Mouse (Mus musculus) left cerebral cortex, postnatal 36 days (tissue): ENCODE measurements around the gene Grin2a. TPM values are rescaled to one million over a fixed set of nuclear protein-coding genes. Genes with fewer than 3 reads are reported as not detected.

ENCODE experiments used
- DNase-seq, 2 experiments: peaks; one replicate each; pipeline ENCODE4 v3.0.0; 2021 to 2022; ENCODE audit warnings: low spot score in 2 of 2, mixed read lengths in 1 of 2
- intact Hi-C: fragments of 180-260 bp; cut with DNase I; formaldehyde crosslinking; loops from one replicate; pipeline ENCODE4 v1.15.1; 2025
- total RNA-seq, 2 experiments: library from RNA; stranded (reverse); gene quantifications; 2 replicates each; pipeline ENCODE4 v1.2.3; 2021

Gene Grin2a
- 100 to 1,000 TPM; 242 to 256 TPM for total RNA-seq

DNA sequence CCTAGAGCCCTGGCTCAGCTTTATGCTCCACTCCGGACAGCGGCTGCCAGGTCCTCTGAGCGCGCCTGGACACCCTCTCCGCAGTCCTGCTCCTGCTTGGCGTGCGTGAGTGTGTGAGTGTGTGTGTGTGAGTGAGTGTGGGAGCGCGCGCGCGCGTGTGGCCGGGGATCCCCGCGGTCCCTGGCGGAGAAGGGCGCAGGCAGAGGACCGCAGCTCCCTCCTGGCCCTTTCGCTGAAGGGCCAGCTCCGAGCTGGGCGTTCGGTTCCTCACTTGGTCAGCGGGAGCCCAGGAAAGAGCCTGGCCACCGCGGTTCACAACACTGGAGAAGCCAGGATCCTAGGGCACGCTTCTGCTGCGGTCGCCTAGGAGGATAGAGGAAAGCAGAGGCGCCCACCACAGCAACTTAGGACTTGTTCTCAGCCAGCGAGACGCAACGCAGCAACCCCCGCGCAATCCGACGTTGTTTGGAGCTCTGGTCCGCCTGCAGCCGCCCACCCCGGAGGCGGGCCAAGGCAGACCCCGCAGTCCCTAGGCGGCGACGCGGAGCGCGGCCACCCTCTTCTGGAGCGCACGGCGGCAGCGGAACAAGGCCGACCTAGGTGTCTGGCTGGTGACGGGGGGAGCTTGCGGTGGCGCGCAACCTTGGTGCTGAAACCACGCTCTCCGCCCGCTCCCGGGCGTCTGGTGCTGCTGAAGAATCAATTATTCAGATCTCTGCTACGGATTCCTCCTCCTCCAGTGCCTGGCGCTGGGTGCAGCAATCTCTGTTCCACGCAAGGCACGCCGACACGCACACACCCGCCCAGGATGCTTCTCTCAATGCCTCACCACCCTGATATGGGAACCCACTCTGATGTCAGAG is at the start of gene Grin2a:
TSS of gene Grin2a (minus strand) at position 610 of the 863 bp plus-strand sequence.
- peak; percentile 78 to 86 for DNase-seq
- intact Hi-C loops, result loop anchor here (1.0 to 10.0 kb wide), 6 partner anchors 68 to 530 kb away; no protein-coding TSS in a partner anchor

DNA sequence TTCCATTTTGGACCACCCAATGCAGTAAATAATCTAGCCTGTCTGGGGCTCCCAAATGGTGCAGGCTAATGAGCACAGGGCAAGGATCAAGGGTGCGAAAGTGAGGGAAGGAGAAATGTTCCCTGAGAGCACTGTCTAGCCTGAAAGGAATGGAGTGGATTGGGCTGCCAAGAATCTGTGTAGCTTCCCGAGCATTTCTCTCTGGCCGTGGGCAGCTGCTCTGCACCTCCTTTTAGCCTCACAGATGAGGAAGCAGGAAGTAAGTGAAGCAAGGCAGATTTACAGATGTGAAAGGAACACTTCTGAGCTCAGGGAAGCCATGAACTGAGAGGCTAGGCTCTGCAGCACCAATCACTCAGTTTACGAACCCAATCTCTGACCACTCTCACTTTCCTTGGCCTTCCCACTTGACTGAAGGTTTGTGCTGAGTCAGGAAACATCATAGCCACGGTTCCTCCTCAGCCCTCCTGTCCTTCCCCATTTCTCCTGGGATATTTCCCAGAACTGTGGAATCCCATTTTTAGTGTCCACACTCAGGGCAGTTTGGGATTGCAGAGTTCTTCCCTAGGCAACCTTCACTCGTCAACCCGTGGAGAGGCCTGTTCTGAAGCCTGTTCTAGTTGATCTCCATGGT is 40.3 kb upstream of the Grin2a start:
- DNase-seq, result no peak

DNA sequence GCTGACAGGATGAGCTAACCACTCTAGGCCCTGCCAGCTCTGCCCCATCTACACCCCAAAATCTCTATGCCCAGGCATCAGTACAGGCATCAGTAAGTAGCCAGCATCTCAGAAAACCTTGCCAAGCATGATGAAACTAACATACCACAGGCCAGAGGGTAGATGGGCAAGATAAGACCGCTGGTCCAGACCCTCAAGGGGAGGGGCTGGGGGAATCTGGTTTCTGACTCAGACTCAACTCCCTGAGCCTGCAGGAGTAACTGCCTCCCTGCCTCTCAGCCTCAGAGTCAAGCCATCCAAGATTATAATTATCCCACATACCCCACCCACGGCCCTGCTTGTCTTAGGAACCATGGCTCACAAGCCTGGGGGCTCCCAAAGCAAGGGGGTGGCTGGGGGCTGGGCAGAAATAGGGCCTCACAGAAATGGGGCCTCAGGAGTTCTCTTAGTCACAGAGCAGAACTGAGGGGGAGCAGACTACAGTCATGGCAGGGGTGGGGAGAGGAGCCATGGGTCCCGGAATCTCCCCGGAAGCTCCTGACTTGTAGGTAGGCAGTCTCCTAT is 38.1 kb upstream of the Grin2a start:
- peak; percentile 66 to 76 for DNase-seq
- intact Hi-C loops, result no loop called here

More for the DNA sequence above, 40.3 kb upstream of the Grin2a start:
- intact Hi-C loops, result no loop called here

DNA sequence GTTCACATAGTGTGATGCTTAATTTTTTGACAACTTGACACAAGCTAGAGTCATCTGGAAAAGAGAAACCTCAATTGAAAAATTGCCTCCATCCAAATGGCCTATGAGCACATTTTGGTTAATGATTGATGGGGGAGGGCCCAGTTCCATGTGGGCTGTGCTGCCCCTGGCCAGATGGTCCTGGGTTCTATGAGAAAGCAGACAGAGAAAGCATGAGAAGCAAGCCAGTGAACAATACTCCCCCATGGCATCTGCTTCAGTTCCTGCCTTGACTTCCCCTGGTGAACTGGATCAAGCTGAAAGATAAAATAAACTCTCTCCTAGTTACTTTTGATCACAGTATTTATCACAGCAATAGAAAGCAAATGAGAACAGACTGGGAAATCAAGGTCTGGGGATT is 36.5 kb upstream of the Grin2a start:
- intact Hi-C loops, result no loop called here
- no peak for DNase-seq

DNA sequence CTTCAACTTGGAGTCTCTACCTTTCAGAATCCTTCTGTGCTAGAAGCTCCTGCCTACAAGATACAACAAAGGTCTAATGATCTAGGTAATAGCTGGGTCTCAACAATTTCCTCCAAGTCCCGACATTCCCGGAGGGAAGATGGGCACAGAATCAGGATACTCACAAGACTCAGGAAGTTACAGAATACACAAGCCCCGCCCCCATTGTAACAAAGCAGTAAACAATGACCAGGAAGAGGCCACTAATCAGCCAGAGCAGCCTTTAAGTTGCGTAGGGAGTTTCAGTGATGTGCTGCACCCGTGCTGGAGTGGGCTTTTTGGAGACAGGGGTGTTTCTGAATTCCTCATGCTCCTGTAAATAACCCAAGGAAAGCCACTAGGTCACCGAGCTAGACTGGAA is 31.4 kb upstream of the Grin2a start:
- DNase-seq, result no peak
- intact Hi-C loops, result no loop called here

DNA sequence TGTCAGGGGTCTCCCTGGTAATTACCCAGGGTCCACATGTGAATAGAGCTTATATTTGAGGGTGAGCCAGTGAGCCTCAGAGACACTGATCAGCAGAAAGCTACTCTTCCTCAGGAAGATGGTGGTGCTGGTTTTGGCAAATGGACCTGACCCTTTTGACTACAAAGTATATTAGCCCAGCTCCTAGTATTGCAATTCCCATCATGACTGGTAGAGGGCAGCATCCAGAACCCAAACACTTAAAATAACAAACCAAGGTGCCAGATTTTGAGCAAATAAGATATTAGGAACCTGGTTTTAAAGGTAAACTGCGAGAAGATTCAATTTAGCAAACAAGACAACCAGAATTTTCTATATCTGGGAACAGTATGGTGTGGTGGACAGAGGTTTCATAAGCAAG is 14.4 kb upstream of the Grin2a start:
- DNase-seq, result no peak
- intact Hi-C loops, result no loop called here

DNA sequence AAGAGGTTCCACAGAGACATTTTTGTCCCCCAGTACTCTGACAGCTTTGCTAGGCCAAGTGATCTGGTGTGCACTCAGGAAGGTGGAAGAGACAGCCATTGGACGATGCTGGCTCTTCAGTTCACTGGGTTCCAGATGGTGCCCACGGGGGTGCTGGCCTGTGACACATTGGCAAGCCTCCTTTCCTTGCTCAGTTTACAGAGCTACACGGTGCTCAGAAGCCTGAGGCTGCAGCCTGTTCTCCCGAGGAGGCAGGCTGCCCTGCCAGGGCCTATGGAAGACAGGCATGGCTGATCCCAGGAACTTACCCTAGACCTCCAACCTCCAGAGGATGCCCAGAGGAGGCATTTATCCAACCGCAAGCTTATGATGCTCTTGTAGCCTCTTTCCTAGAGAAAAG is 10.2 kb upstream of the Grin2a start:
- intact Hi-C loops, result no loop called here

DNA sequence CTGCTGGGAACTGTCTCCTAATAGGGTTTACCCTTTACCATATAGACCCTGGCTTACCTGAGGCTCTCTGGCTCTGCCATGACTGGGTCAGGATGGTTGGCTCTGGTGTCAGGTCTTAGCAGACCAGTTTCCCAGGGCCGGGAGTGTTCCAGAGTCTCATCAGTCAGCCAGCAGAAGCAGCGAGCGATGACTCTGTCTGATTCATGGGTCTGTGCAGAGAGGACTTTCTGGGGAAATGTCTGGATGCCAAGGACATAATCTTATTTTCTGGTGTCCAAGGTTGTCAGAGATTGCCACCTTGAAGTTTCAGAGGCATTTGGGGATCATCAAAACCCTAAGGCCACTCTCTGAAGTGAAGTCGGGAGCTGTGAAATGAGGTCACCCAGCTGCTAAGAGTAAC is 8.7 kb upstream of the Grin2a start:
- intact Hi-C loops, result no loop called here
- DNase-seq, result no peak

More for the DNA sequence above, 10.2 kb upstream of the Grin2a start:
- no peak for DNase-seq

DNA sequence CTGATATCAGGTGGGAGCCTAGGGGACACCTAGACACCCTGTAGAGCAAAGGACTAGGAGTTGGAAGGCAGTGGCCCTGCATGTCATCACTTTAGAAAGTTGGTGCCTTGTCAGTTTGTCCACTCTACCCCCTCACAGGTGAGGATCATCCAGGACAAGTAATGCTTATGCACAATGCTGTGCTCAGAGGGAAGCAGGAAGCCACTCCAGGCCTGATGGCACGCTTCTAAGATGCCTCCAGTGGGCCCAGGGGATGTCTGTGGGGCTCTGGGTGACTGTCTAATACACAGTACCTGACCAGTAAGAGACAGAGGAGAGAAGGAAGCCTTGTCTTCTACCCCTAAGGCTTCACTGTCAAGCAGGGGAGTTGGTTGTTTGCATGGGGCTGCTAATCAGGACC is 7.6 kb upstream of the Grin2a start:
- no peak for DNase-seq
- intact Hi-C loops, result no loop called here

DNA sequence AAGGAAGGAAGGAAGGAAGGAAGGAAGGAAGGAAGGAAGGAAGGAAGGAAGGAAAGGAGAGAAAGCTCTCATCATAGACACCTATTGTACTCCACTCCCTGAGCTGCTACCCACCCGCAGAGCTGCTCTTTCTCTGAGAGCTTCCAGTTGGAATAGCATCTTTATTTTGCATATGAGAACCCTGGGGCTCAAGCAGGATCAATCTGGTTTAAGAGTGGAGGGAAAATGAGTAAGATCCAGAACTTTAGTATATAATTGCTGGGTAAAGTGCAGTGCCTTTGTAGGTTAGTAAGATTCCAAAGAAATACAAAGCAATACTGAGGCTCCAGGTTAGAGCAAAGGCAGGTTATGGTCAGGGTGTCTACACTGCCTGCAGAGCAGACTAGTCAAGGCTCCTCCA is 6.2 kb upstream of the Grin2a start:
- intact Hi-C loops, result no loop called here
- no peak for DNase-seq

DNA sequence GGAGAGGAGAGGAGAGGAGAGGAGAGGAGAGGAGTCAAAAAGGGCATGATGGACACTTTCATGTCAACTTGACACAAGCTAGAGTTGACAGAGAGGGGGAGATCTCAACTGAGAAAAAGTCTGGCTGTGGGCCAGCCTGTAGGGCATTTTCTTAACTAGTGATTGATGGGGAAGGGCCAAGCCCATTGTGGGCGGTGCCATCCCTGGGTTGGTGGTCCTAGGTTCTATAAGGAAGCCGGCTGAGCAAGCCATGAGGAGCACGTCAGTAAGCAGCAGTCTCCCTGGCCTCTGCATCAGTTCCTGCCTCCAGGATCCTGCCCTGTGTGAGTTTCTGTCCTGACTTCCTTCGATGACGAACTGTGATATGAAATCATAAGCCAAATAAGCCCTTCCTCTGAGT is 4.6 kb upstream of the Grin2a start:
- DNase-seq, result no peak
- intact Hi-C loops, result loop anchor here (10.0 kb wide), 3 partner anchors 305 to 535 kb away; no protein-coding TSS in a partner anchor

DNA sequence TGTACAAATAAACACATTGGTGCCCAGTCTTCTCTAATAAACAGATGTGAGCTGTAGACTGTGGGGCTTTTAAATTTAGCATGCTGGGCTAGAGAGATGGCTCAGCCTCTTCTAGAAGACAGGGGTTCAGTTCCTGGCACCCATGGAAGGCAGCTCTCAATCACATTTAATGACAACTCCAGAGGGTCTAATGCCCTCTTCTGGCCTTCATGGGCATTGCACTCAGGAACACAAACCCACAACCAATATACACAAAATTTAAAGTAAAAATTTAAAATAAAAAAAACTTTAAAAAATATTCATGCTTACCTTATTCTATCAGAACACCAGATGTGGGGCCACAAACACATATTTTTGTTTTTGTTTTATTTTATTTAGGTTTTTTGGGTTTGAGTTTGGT is 2.6 kb upstream of the Grin2a start:
- intact Hi-C loops, result loop anchor here (10.0 kb wide), 3 partner anchors 303 to 533 kb away; no protein-coding TSS in a partner anchor

DNA sequence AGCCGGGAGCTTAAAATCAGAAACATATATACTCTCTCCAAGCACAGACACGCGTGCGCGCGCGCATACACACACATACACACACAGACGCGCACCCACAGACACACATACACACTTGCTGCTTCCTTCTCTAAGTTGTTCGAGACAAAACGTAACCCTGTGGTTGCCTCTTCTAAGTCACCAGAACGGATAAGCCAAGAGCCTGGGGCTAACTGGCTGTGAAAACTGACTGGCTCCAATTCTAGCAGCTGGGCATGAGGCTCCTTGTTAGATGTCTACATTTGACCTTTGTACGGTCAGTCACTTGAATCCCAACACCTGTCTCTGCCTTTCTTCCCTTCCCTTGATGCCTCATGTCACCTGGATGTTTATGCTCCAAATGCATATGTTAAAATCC is 452 bp upstream of the Grin2a start:
- intact Hi-C loops, result loop anchor here (10.0 kb wide), 3 partner anchors 301 to 531 kb away; no protein-coding TSS in a partner anchor
- DNase-seq, result no peak

More for the DNA sequence above, 2.6 kb upstream of the Grin2a start:
- no peak for DNase-seq

DNA sequence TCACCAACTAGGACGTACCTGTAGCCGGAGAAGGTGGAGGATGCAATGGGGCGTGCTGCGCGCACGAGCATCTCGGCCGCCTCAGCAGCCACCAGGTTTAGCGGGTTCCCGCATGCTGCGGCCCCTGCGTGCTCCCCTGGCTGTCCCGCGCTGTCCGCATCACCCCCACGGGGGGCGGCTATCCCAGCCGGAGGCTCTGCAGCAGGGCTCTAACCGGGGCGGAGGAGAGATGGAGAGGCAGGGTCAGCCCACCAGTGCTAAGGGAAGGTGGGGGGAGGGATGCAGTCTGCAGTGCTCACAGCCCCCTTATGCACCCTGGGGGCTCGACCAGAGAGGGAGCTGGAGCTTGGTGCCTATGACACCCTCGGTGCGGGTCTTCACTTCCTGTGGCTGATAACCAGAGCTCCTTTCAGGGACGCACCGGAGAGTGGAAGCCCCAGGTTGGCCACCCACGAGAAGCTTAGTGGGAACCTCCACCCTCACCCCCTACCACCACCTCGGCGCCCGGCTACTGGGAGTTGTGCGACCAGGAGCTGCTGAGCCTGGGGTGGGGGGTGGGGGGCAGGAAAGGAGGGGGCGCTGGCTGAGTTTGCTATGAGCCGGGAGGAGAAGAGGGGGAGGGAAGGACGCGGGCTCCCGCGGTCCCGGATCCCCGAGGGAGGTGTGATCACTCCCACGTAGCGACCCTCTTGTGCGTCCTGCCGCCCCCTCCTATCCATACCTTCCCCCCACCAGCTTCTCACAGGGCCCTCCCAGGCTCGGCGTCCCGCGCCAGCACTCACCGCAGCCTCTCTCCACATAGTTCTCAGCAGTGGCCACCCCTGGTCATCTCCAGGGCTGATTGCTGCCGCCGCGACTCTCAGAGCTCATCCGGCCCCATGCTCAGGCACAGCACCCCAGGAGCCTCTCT is 1.1 kb downstream of the Grin2a start:
- intact Hi-C loops, result loop anchor here (1.0 to 10.0 kb wide), 6 partner anchors 69 to 529 kb away; no protein-coding TSS in a partner anchor

DNA sequence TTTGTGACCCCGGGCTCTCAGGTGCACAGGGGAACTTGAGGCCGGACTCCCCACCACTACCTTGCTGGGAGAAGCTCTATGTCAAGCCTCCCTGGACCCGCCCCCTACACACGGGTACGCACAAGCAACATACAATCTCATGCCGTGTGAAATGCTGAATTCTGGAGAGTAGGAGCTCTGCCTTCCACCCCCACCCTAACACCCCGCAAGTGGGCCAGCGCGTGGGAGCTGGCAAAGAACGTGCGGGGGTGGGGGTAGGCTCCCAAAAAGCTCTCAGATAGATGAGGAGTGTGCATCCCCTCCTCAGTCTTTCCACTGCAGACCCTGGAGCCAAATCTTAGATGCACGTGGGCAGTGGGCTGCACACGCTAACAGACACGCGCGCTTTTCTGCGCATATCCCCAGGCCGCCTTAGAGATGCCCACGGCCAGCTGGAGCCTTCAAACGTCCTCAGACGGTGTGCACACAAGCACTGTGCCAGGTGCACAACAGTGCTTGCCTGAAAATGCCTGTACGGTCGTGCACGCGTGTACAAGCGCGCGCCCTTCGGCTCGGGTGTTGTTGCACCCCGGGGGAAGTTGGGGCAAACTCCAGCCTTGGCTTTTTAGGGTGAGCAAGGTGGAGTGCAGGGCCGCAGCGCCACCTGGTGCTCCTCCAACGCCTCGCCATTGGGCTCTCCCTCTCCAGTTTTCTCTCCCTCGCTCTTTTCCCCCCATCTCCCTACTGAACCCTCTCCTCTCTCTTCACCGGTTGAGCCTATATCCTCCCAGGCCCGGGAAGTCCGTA is 1.9 kb downstream of the Grin2a start:
- DNase-seq, result peak; percentile 82
- intact Hi-C loops, result loop anchor here (1.0 to 10.0 kb wide), 8 partner anchors 70 to 1111 kb away; no protein-coding TSS in a partner anchor

More for the DNA sequence above, 1.1 kb downstream of the Grin2a start:
- peak; percentile 57 to 73 for DNase-seq

DNA sequence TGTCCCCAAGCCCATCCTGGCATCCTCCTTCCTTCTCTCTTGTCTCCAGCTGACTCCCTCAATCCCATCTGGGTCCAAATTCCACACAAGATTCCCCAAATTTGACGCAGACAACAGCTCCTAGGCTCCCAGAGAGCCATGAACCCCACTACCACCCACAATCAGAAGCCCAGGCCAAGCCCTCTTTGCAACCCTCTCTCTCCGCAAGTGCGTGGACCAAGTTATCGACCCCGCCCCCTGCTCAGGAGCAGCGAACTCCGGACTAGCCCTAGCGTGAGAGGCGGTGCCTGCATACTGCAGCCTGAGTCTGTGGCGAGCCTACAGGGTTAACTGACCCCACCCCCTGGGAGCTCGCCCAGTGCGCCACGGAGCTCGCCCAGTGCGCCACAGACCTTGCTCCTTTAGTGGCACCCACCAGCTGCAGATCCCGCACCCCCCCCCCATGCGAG is 2.6 kb downstream of the Grin2a start:
- intact Hi-C loops, result loop anchor here (1.0 to 10.0 kb wide), 7 partner anchors 110 to 1110 kb away; no protein-coding TSS in a partner anchor
- DNase-seq, result peak in 1 of 2 experiments; percentile 36

DNA sequence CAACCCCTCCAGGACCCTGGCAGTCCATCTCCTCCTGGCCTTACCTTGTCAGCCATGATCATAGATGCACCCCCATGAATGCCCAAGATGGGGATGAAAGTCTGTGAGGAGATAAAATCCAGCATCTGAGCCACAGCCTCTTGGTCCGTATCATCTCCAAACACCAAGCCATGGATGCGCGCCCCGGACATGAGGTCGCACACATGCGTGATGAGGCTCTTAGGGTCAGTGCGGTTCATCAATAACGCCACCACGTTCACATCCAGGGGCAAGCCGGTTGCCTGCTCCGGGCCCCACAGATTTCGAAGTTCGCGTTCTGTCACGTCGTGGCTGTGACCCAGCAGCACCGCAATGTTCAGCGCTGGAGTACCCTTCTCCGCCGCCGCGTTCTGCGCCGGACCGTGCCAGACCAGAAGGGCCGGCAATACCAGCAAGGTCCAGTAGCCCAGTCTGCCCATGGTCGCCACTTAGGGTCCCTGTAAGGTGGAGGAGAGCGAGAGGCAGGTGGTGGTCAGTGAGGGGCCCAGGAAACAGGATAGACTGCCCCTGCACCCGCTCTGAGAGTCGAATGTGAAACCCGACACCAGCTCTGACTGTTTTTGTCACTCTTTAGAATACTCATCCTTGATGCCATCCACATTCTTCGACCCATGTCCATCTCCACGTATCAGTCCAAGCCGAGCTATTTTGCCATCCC is 3.1 kb downstream of the Grin2a start:
- intact Hi-C loops, result loop anchor here (2.0 to 10.0 kb wide), 6 partner anchors 110 to 1109 kb away; no protein-coding TSS in a partner anchor

DNA sequence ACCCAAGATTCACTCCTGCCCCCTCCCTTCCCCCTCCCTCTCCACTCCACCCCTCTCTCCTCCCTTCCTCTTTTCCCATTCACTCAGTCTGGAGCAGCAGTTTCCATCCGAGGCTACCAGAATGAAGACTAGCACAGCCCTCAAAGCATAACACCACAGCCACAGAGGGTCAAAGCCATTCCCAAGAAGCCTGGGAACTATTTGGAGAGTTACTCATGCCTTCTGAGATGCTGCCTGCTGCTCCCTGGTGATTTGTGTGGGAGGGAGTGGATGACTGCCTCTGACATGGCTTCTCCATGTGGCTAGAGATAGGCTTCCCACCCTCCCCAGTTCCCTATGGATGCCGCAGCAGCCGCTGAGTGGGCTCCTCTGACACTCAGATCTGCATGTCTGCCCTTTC is 10.3 kb downstream of the Grin2a start:
- DNase-seq, result no peak
- intact Hi-C loops, result no loop called here

More for the DNA sequence above, 3.1 kb downstream of the Grin2a start:
- DNase-seq, result peak in 1 of 2 experiments; percentile 39
